29 mouse cellular contexts compared by ENCODE assay signal in the genomic region with DNA sequence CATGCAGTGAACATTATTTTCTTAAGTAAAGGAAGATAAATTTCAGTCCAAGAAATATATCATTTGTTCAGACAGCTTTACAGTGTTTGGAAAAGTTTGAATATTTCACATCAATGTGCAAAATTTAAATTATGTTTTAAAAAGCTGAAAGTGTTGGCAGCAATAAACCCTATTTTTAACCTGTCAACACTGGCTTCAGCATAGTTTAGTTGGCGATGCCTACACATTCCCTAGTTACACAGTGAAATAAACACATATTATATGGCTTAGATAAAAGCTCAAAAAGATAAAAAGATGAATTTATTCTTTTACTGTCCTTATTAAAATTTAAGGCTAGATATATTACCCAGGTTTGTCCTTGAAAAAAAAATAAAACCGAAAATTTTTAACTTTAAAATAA.
"Had no signal": no experiment of that assay in that cellular context is flagged by ENCODE, and none has a peak within 500 bp of the region (broad histone marks: within the 10 kb centered on the region; RNA-seq: fewer than 3 reads in every experiment).

No protein-coding gene starts in this region.

- H3K36me3 ChIP-seq: heart, embryonic 13.5 days; heart, embryonic 15.5 days; hindbrain, embryonic 10.5 days; hindbrain, embryonic 12.5 days; intestine, embryonic 15.5 days; limb, embryonic 10.5 days; limb, embryonic 12.5 days; liver, embryonic 13.5 days; liver, embryonic 15.5 days had no signal

- H3K9me3 ChIP-seq: heart, embryonic 13.5 days; heart, embryonic 15.5 days; hindbrain, embryonic 10.5 days; hindbrain, embryonic 12.5 days; intestine, embryonic 15.5 days; limb, embryonic 10.5 days; limb, embryonic 12.5 days; liver, embryonic 13.5 days; liver, embryonic 15.5 days had no signal

- H3K4me3 ChIP-seq: heart, adult 2 months; heart, embryonic 13.5 days; heart, embryonic 15.5 days; hindbrain, embryonic 10.5 days; hindbrain, embryonic 12.5 days; intestine, embryonic 15.5 days; left cerebral cortex, adult 2 months; limb, embryonic 10.5 days; limb, embryonic 12.5 days; liver, embryonic 13.5 days; liver, embryonic 15.5 days had no signal

- H3K4me2 ChIP-seq: heart, embryonic 11.5 days; heart, embryonic 13.5 days; heart, embryonic 15.5 days; hindbrain, embryonic 12.5 days; hindbrain, embryonic 14.5 days; intestine, embryonic 15.5 days; limb, embryonic 12.5 days; liver, embryonic 11.5 days; liver, embryonic 13.5 days; liver, embryonic 15.5 days had no signal

- H3K27ac ChIP-seq: heart, adult 2 months; heart, embryonic 13.5 days; heart, embryonic 15.5 days; hindbrain, embryonic 10.5 days; hindbrain, embryonic 12.5 days; hindbrain, embryonic 14.5 days; intestine, embryonic 15.5 days; left cerebral cortex, adult 2 months; limb, embryonic 10.5 days; limb, embryonic 12.5 days; liver, embryonic 13.5 days; liver, embryonic 15.5 days had no signal

- ATAC-seq: hindbrain, embryonic 16.5 days; inflammation-experienced regulatory T-cells, adult 6 months; intestine, embryonic 15.5 days; intestine, postnatal 0 days; liver, postnatal 0 days had no signal

- DNase-seq: gastrocnemius, postnatal 14 days; gastrocnemius, postnatal 36 days; heart, adult 11 months; heart, adult 2 months; heart, postnatal 14 days; heart, postnatal 4 days; kidney, adult 18-20 months; kidney, adult 8-10 months; kidney, postnatal 10 days; kidney, postnatal 25 days; kidney, postnatal 4 days; liver; liver, embryonic 13.5 days; liver, postnatal 0 days had no signal

- H3K27me3 ChIP-seq: heart, embryonic 13.5 days; heart, embryonic 15.5 days; hindbrain, embryonic 12.5 days; intestine, embryonic 15.5 days; limb, embryonic 12.5 days; liver, embryonic 13.5 days; liver, embryonic 15.5 days had no signal

- H3K4me1 ChIP-seq: heart, embryonic 13.5 days; heart, embryonic 15.5 days; hindbrain, embryonic 10.5 days; hindbrain, embryonic 12.5 days; intestine, embryonic 15.5 days; limb, embryonic 10.5 days; limb, embryonic 12.5 days; liver, embryonic 13.5 days; liver, embryonic 15.5 days had no signal

- H3K9ac ChIP-seq: heart, embryonic 13.5 days; heart, embryonic 15.5 days; hindbrain, embryonic 12.5 days; hindbrain, embryonic 14.5 days; intestine, embryonic 15.5 days; limb, embryonic 12.5 days; liver, embryonic 13.5 days; liver, embryonic 15.5 days; liver, postnatal 0 days had no signal
